Mouse (Mus musculus) heart, adult 2 months (tissue): ENCODE measurements around the gene Klhdc8a. TPM values are rescaled to one million over a fixed set of nuclear protein-coding genes. Genes with fewer than 3 reads are reported as not detected.

Experiments
- DNase-seq, 2 experiments: peaks; one replicate each; pipeline ENCODE4 v3.0.0; 2021
- H3K27ac ChIP-seq: fragments of 200-600 bp; 2 replicates; pipeline ENCODE4 v1.8.1; 2022
- H3K27me3 ChIP-seq: fragments of 200-500 bp; 2 replicates; pipeline ENCODE4 v1.6.1; 2012; ENCODE audit warnings: mild to moderate bottlenecking, low read length, inconsistent platforms, mixed read lengths; ENCODE audit not compliant: control insufficient read depth, insufficient read depth
- H3K36me3 ChIP-seq: fragments of 200-500 bp; 2 replicates; pipeline ENCODE4 v1.6.1; 2012; ENCODE audit warnings: low read length, inconsistent platforms; ENCODE audit not compliant: control insufficient read depth, insufficient read depth
- H3K4me1 ChIP-seq: fragments of 200-500 bp; 2 replicates; pipeline ENCODE4 v1.6.1; 2011; ENCODE audit warnings: low read length; ENCODE audit not compliant: control insufficient read depth, insufficient read depth
- H3K4me3 ChIP-seq: fragments of 200-600 bp; 2 replicates; pipeline ENCODE4 v1.8.1; 2022
- H3K79me2 ChIP-seq: fragments of 200-500 bp; replicated peaks from 2 replicates; pipeline ENCODE4 v1.6.1; 2012; ENCODE audit warnings: mild to moderate bottlenecking, inconsistent platforms, low read length, moderate library complexity, mixed read lengths; ENCODE audit not compliant: control insufficient read depth, insufficient read depth
- H3K9ac ChIP-seq: fragments of 200-500 bp; 2 replicates; pipeline ENCODE4 v1.6.1; 2012; ENCODE audit warnings: low read depth, mild to moderate bottlenecking, control low read depth, inconsistent platforms, low read length, mixed read lengths
- CTCF ChIP-seq: fragments of 200-600 bp; IDR thresholded peaks from 2 replicates; pipeline ENCODE4 v1.8.1; 2022; ENCODE audit warnings: antibody characterized with exemption, mild to moderate bottlenecking, moderate library complexity
- EP300 ChIP-seq: fragments of 200-500 bp; IDR thresholded peaks from 2 replicates; pipeline ENCODE4 v1.6.1; 2011; ENCODE audit warnings: low read depth, low read length, control low read depth; ENCODE audit not compliant: insufficient read depth
- POLR2A ChIP-seq: fragments of 200-500 bp; IDR thresholded peaks from 2 replicates; pipeline ENCODE4 v1.6.1; 2011; ENCODE audit warnings: mild to moderate bottlenecking, low read depth, low read length, control low read depth; ENCODE audit not compliant: insufficient read depth
- WGBS: fragments of 180-500 bp; shearing (Covaris S2); methylation state at CpG from one replicate; pipeline ENCODE4 v1.1.7; 2018; 5-methylcytosine and 5-hydroxymethylcytosine counted together
- intact Hi-C: fragments of 180-260 bp; cut with DNase I; formaldehyde crosslinking; loops from one replicate; pipeline ENCODE4 v1.15.1; 2025
- polyA plus RNA-seq: library from polyadenylated mRNA; depleted of rRNA; stranded (reverse); fragments of >200 nt; gene quantifications from 2 replicates; pipeline ENCODE4 v1.2.3, GENCODE M21; 2012
- total RNA-seq, 2 experiments: library from RNA; stranded (reverse); gene quantifications; 2 replicates each; pipeline ENCODE4 v1.2.3; 2021

The Klhdc8a gene
- total and polyA plus RNA-seq, 3 experiments: 15.4 to 21.0 (median 15.9) TPM

DNA sequence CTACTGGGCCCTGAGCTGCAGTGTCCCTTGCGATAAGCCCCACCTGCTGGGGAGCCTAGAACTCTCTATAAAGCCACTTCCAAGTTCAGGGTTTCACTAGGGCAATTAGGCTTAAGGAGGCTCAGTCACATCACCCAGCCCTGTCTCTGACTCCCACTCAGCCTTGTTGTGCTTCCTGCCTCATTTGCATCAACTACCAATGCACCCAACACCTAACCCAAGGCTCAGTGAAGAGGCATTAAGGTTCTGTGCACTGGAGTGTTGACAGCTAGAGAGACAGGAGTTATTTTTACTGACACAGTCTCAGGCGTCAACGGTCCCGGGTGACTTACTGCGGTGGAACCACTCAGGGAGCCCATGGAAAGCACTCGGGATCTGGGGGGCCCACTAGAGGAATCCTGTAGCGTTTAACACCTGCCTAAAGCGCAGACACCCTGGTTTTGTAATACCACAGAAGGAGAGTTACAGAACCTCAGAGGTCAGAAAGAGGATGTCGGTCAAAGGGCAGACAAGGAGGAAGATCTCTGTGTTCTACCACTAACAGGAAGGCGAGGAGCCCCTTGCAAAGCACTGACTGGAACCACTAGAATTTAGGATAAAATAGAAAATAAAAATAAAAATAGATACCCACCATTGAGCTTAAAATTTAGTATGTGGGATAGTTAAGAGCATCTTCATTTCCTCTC is 12.9 kb downstream of the Klhdc8a start:
- intact Hi-C loops: no loop called here
- H3K36me3 ChIP-seq: no peaks in the 10 kb centered on the region

DNA sequence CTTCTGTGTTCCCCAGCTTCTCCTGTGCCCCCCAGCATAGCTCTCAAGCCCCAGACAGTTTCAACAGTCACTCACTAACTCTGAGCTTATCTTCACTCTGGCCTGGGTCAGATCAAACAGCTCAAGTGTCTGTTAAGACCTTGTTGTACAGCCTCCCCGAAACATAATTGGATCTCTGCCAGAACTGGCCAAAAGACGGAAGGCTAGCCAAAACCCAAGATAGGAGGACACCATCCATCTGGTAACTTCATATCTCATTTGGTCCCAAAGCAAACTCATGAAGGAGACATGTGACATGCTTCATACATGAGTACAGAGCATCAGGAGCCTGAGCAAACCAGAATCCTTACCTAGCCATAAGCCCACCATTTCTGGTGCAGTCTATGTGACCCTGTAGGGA is 13.6 kb downstream of the Klhdc8a start:
- no peaks in the 10 kb centered on the region for H3K27me3 ChIP-seq
- DNase-seq: peak in 1 of 2 experiments; percentile 25
- WGBS: 5% methylated on average over 2 of the region's 2 CpGs

More for the DNA sequence above, 12.9 kb downstream of the Klhdc8a start:
- H3K27me3 ChIP-seq: no peaks in the 10 kb centered on the region
- TF ChIP-seq POLR2A (no peak), EP300 (no peak), CTCF (no peak)
- peaks cover 7% of the 10 kb centered on the region for H3K4me1 ChIP-seq
- H3K79me2 ChIP-seq: no peaks in the 10 kb centered on the region
- H3K4me3 ChIP-seq: no peak overlapping the region
- H3K9ac ChIP-seq: no peak overlapping the region
- peak in 1 of 2 experiments; percentile 40 for DNase-seq
- WGBS: 48% methylated on average over 10 of the region's 10 CpGs
- H3K27ac ChIP-seq: no peak overlapping the region

DNA sequence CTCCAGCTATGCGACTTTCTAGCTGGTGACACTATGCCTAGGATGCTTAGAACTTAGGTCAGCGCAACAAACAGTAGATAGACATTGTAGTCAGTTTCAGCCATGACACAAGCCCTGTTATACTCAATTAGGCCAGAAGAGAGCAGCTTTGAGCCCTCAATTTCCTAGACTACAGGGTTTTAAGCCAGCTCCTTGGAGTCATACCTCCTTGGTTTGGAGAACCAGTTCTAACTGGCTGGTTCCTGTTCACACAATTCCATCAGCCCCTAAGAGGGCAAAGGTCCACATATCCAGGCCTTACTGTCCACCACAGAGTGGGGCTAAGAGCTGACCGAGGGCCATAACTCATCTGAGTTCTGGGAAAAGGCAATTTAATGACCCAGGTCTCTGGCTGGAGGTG is 14.3 kb downstream of the Klhdc8a start:
- Histone ChIP-seq H3K9ac (no peak overlapping the region), H3K27ac (no peak overlapping the region; the same call in 1 of the 2 replicates), H3K4me3 (no peak overlapping the region), H3K4me1 (peaks cover 7% of the 10 kb centered on the region), H3K27me3 (no peaks in the 10 kb centered on the region), H3K36me3 (peaks cover 2% of the 10 kb centered on the region; the same call in 1 of the 2 replicates), H3K79me2 (peaks cover 1% of the 10 kb centered on the region; the same call in 1 of the 2 replicates)
- intact Hi-C loops: loop anchor here (1.0 to 2.0 kb wide), 2 partner anchors 43 to 78 kb away; partner anchors contain the start of gene Tmcc2
- WGBS: 67% methylated on average over 3 of the region's 3 CpGs
- no peak for TF ChIP-seq EP300
- TF ChIP-seq POLR2A: no peak
- peak; percentile 89 for TF ChIP-seq CTCF
- DNase-seq: peak; percentile 65

More for the DNA sequence above, 13.6 kb downstream of the Klhdc8a start:
- Histone ChIP-seq H3K9ac (no peak overlapping the region), H3K4me1 (peaks cover 7% of the 10 kb centered on the region), H3K27ac (no peak overlapping the region; the same call in 1 of the 2 replicates), H3K36me3 (no peaks in the 10 kb centered on the region), H3K4me3 (no peak overlapping the region), H3K79me2 (no peaks in the 10 kb centered on the region)
- TF ChIP-seq CTCF: no peak
- TF ChIP-seq POLR2A: no peak
- no peak for TF ChIP-seq EP300
- intact Hi-C loops: loop anchor here (2.0 kb wide), 1 partner anchor 79 kb away; the partner anchor contains the start of gene Tmcc2

DNA sequence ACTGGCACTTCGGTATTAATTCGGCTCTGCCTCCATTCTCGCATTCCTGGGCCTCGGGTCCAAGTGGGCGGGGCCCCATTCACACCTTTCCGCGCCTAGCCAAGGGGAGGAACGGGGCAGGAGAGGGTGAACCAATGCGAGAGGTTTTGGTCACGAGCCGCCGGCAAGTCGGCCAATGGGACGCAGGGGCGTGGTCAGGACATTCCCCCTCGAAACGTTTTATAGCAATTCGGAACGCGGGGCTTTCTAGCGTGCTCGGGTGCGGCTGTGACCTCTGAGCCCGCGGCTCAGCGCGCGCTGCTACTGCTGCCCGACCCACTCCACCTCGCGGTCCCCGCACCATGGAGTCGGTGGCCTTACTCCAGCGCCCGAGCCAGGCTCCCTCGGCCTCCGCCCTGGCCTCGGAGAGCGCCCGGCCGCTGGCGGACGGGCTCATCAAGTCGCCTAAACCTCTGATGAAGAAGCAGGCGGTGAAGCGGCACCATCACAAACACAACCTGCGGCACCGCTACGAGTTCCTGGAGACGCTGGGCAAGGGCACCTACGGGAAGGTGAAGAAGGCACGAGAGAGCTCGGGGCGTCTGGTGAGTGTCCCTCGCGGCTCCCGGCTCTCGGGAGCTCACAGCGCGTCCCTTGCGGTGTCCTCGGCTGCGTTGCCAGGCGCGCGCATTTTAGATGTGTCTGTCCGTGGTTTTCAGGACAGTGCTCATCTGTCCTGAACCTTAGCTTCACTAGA is 17.6 kb downstream of the Klhdc8a start, which contains the start of gene Nuak2:
Gene Nuak2, plus strand, starts transcription at position 238 of the 736 bp plus-strand sequence.
- Histone ChIP-seq H3K27ac (peak within 1 kb of the TSS; percentile 67), H3K27me3 (no peaks in the 10 kb centered on the region), H3K9ac (peak within 1 kb of the TSS; percentile 78), H3K79me2 (peaks cover 1% of the 10 kb centered on the region; the same call in 1 of the 2 replicates), H3K4me1 (peaks cover 10% of the 10 kb centered on the region), H3K4me3 (peak within 1 kb of the TSS; percentile 66), H3K36me3 (peaks cover 2% of the 10 kb centered on the region; the same call in 1 of the 2 replicates)
- peak; percentile 92 to 94 for DNase-seq
- no peak for TF ChIP-seq EP300
- TF ChIP-seq POLR2A: peak; percentile 83
- under 1% methylated on average over 67 of the region's 67 CpGs for WGBS
- intact Hi-C loops: no loop called here

DNA sequence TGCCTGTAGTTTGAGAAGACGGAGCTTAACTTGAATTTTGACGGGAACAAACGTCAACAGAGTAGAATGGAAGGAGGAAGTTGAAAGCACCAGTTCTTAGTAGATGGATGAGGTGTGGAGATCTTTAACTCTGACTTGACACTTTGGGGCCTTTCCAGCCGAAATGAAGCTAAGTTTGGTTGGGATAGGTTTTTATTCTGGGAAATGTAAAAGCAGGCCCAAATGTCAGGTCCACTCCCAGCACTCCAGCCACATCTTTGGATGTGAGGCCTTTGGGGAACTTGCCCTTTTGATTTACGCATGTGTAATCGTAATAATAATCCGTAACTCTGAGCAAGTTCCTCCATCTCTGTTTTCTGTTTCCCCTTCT is 18.2 kb downstream of the Klhdc8a start:
- peaks cover 9% of the 10 kb centered on the region for H3K4me1 ChIP-seq
- peak in 1 of 2 experiments; percentile 14 for DNase-seq
- H3K27me3 ChIP-seq: no peaks in the 10 kb centered on the region
- H3K36me3 ChIP-seq: peaks cover 2% of the 10 kb centered on the region; the same call in 1 of the 2 replicates
- peak overlapping the region; percentile 66 for H3K4me3 ChIP-seq
- H3K9ac ChIP-seq: peak overlapping the region; percentile 78
- intact Hi-C loops: no loop called here
- no peak for TF ChIP-seq POLR2A
- no peak for TF ChIP-seq EP300
- no peak for TF ChIP-seq CTCF
- 42% methylated on average over 7 of the region's 7 CpGs for WGBS
- H3K79me2 ChIP-seq: peaks cover 1% of the 10 kb centered on the region; the same call in 1 of the 2 replicates
- peak overlapping the region; percentile 67 for H3K27ac ChIP-seq
